Mouse (Mus musculus) olfactory bulb, adult 2 months (tissue): ENCODE data around the gene Dennd5a.
"Not testable (repeated sequence)": the region's sequence is repeated elsewhere in the genome, so short reads cannot be mapped to it uniquely, and the experiment has no call there.

Experiments
- CTCF ChIP-seq: fragments of 200-500 bp; IDR thresholded peaks from 2 replicates; pipeline ENCODE4 v1.5.1; 2012; ENCODE audit warnings: low read depth, mild to moderate bottlenecking, low read length, moderate library complexity; ENCODE audit not compliant: insufficient read depth
- POLR2A ChIP-seq: fragments of 200-500 bp; IDR thresholded peaks from 2 replicates; pipeline ENCODE4 v1.6.1; 2012; ENCODE audit warnings: mild to moderate bottlenecking, low read depth, low read length, moderate library complexity; ENCODE audit not compliant: insufficient read depth

- TF ChIP-seq CTCF, POLR2A: not testable (repeated sequence)
These were observed 16.9 kb upstream of the Dennd5a start for GRCm38 (mm10) chr7:109977131-109977530.
